Mouse (Mus musculus) embryonic facial prominence, embryonic 11.5 days (tissue): ENCODE results near the gene Suds3. TPM values are rescaled to one million over a fixed set of nuclear protein-coding genes. Genes with fewer than 3 reads are reported as not detected.

Experiments used
- ATAC-seq: fragments of 200-750 bp; cut with Nextera tagmentation; replicated peaks from 2 replicates; pipeline ENCODE4 v1.8.0; 2017; ENCODE audit warnings: low read depth; ENCODE audit not compliant: insufficient number of reproducible peaks, low FRiP score, low TSS enrichment
- DNase-seq: peaks from one replicate; pipeline ENCODE4 v3.0.0-alpha.2; 2015; ENCODE audit warnings: low spot score
- H3K27ac ChIP-seq: fragments of 300-500 bp; sonication (generic); replicated peaks from 2 replicates; pipeline ENCODE4 v1.5.1; 2014; ENCODE audit warnings: mild to moderate bottlenecking, low read depth, low read length, control low read depth
- H3K27me3 ChIP-seq: fragments of 300-500 bp; sonication (generic); 2 replicates; pipeline ENCODE4 v1.6.1; 2014; ENCODE audit warnings: mild to moderate bottlenecking, low read length, moderate library complexity, mixed read lengths; ENCODE audit not compliant: control insufficient read depth, insufficient read depth
- H3K36me3 ChIP-seq: fragments of 300-500 bp; sonication (generic); replicated peaks from 2 replicates; pipeline ENCODE4 v1.6.1; 2014; ENCODE audit warnings: low read depth, mild to moderate bottlenecking, low read length, moderate library complexity, mixed read lengths; ENCODE audit not compliant: control insufficient read depth, insufficient read depth
- H3K4me1 ChIP-seq: fragments of 300-500 bp; sonication (generic); 2 replicates; pipeline ENCODE4 v1.6.1; 2014; ENCODE audit warnings: low read length, mixed read lengths; ENCODE audit not compliant: control insufficient read depth, insufficient read depth
- H3K4me2 ChIP-seq: fragments of 300-500 bp; sonication (generic); 2 replicates; pipeline ENCODE4 v1.6.1; 2014; ENCODE audit warnings: low read depth, mild to moderate bottlenecking, control low read depth, low read length, moderate library complexity
- H3K4me3 ChIP-seq: fragments of 300-500 bp; sonication (generic); 2 replicates; pipeline ENCODE4 v1.5.1; 2014; ENCODE audit warnings: low read depth, low read length, control low read depth
- H3K9ac ChIP-seq: fragments of 300-500 bp; sonication (generic); replicated peaks from 2 replicates; pipeline ENCODE4 v1.6.1; 2014; ENCODE audit warnings: mild to moderate bottlenecking, control low read depth, low read length
- H3K9me3 ChIP-seq: fragments of 300-500 bp; sonication (generic); replicated peaks from 2 replicates; pipeline ENCODE4 v1.6.1; 2016; ENCODE audit warnings: mild to moderate bottlenecking, low read length, inconsistent platforms, mixed read lengths; ENCODE audit not compliant: control insufficient read depth
- WGBS: fragments of 180-500 bp; shearing (Covaris S2); extraction: QIAGEN DNeasy Blood & Tissue Kit; methylation state at CpG from one replicate; pipeline ENCODE4 v1.1.7; 2014; 5-methylcytosine and 5-hydroxymethylcytosine counted together
- polyA plus RNA-seq: library from polyadenylated mRNA; unstranded; fragments of >200 nt; fragmentation: Nextera tagmentation; extraction: Ambion mirVana; gene quantifications from 2 replicates; pipeline ENCODE4 v1.2.1, GENCODE M21; 2014

Suds3 gene
- polyA plus RNA-seq, 1 experiment from 2014 or later, result 52.2 TPM

- H3K4me3 ChIP-seq, result no peak overlapping the region
- no peak overlapping the region for H3K9ac ChIP-seq
- no peaks in the 10 kb centered on the region for H3K9me3 ChIP-seq
- no peak overlapping the region for H3K4me2 ChIP-seq
- H3K4me1 ChIP-seq, result no peaks in the 10 kb centered on the region
- H3K27me3 ChIP-seq, result no peaks in the 10 kb centered on the region
- ATAC-seq (no peak), DNase-seq (peak; percentile 14)
- peaks cover 8% of the 10 kb centered on the region for H3K36me3 ChIP-seq
- no peak overlapping the region for H3K27ac ChIP-seq
- WGBS, result 24% methylated on average over 6 of the region's 6 CpGs
Measured at GRCm38 (mm10) chr5:117089786-117090185, 26.1 kb downstream of the Suds3 start.

GRCm38 (mm10) chr5:117089147-117089546 lies 26.8 kb downstream of the Suds3 start:
- Histone ChIP-seq H3K4me2 (no peak overlapping the region), H3K27me3 (no peaks in the 10 kb centered on the region), H3K9me3 (no peaks in the 10 kb centered on the region), H3K9ac (no peak overlapping the region), H3K4me3 (no peak overlapping the region), H3K27ac (no peak overlapping the region), H3K4me1 (no peaks in the 10 kb centered on the region), H3K36me3 (peaks cover 4% of the 10 kb centered on the region)
- no peak for ATAC-seq
- DNase-seq, result no peak
- 29% methylated on average over 3 of the region's 3 CpGs for WGBS

- H3K4me3 ChIP-seq, result no peak overlapping the region
Measured at GRCm38 (mm10) chr5:117087718-117088117, 28.2 kb downstream of the Suds3 start.

GRCm38 (mm10) chr5:117069498-117069894 lies 46.4 kb downstream of the Suds3 start:
- WGBS, result 11% methylated on average over 10 of the region's 10 CpGs
- no peaks in the 10 kb centered on the region for H3K36me3 ChIP-seq
- DNase-seq, result peak; percentile 68
- H3K27ac ChIP-seq, result no peak overlapping the region
- H3K4me1 ChIP-seq, result no peaks in the 10 kb centered on the region
- H3K4me3 ChIP-seq, result no peak overlapping the region
- H3K4me2 ChIP-seq, result peak overlapping the region; percentile 23; the same call in 1 of the 2 replicates
- no peak for ATAC-seq
- H3K9ac ChIP-seq, result no peak overlapping the region
- no peaks in the 10 kb centered on the region for H3K9me3 ChIP-seq
- H3K27me3 ChIP-seq, result no peaks in the 10 kb centered on the region

More at GRCm38 (mm10) chr5:117087718-117088117, 28.2 kb downstream of the Suds3 start:
- H3K36me3 ChIP-seq, result peaks cover 2% of the 10 kb centered on the region; the same call in 1 of the 2 replicates
- DNase-seq (peak; percentile 33), ATAC-seq (no peak)
- H3K9me3 ChIP-seq, result no peaks in the 10 kb centered on the region
- 8% methylated on average over 13 of the region's 13 CpGs for WGBS
- no peak overlapping the region for H3K27ac ChIP-seq
- no peak overlapping the region for H3K9ac ChIP-seq
- H3K4me1 ChIP-seq, result no peaks in the 10 kb centered on the region
- H3K4me2 ChIP-seq, result peak overlapping the region; percentile 13
- H3K27me3 ChIP-seq, result no peaks in the 10 kb centered on the region

GRCm38 (mm10) chr5:117068808-117069497 lies 47.0 kb downstream of the Suds3 start:
- 16% methylated on average over 19 of the region's 19 CpGs for WGBS
- Histone ChIP-seq H3K27ac (no peak overlapping the region), H3K4me1 (no peaks in the 10 kb centered on the region), H3K4me3 (no peak overlapping the region), H3K9me3 (no peaks in the 10 kb centered on the region), H3K27me3 (no peaks in the 10 kb centered on the region), H3K9ac (no peak overlapping the region), H3K36me3 (no peaks in the 10 kb centered on the region), H3K4me2 (peak overlapping the region; percentile 23; the same call in 1 of the 2 replicates)
- ATAC-seq (peak; percentile 39; the same call in 1 of the 2 replicates), DNase-seq (peak; percentile 67)

GRCm38 (mm10) chr5:117068181-117068580 lies 47.7 kb downstream of the Suds3 start:
- no peak for ATAC-seq
- Histone ChIP-seq H3K27ac (no peak overlapping the region), H3K4me1 (no peaks in the 10 kb centered on the region), H3K4me3 (no peak overlapping the region), H3K9me3 (no peaks in the 10 kb centered on the region), H3K36me3 (no peaks in the 10 kb centered on the region), H3K27me3 (no peaks in the 10 kb centered on the region), H3K9ac (no peak overlapping the region), H3K4me2 (no peak overlapping the region)
- DNase-seq, result peak; percentile 26
- 69% methylated on average over 13 of the region's 13 CpGs for WGBS

- no peak overlapping the region for H3K4me2 ChIP-seq
- DNase-seq, result no peak
- H3K4me1 ChIP-seq, result no peaks in the 10 kb centered on the region
- no peak for ATAC-seq
- no peaks in the 10 kb centered on the region for H3K36me3 ChIP-seq
- H3K27ac ChIP-seq, result no peak overlapping the region
- H3K27me3 ChIP-seq, result no peaks in the 10 kb centered on the region
- H3K9me3 ChIP-seq, result no peaks in the 10 kb centered on the region
- WGBS, result 48% methylated on average over 2 of the region's 2 CpGs
- no peak overlapping the region for H3K4me3 ChIP-seq
- H3K9ac ChIP-seq, result no peak overlapping the region
Measured at GRCm38 (mm10) chr5:117061251-117061650, 54.7 kb downstream of the Suds3 start.

- Histone ChIP-seq H3K36me3 (no peaks in the 10 kb centered on the region), H3K4me3 (no peak overlapping the region), H3K4me2 (no peak overlapping the region), H3K27ac (no peak overlapping the region), H3K4me1 (no peaks in the 10 kb centered on the region), H3K9me3 (no peaks in the 10 kb centered on the region), H3K27me3 (no peaks in the 10 kb centered on the region), H3K9ac (no peak overlapping the region)
- ATAC-seq (no peak), DNase-seq (no peak)
- WGBS, result 73% methylated on average over 18 of the region's 18 CpGs
Measured at GRCm38 (mm10) chr5:117060484-117061130, 55.3 kb downstream of the Suds3 start.
